Mouse (Mus musculus) G1E-ER4 (cell line): ENCODE data around the gene Gm26938. TPM values are rescaled to one million over a fixed set of nuclear protein-coding genes. Genes with fewer than 3 reads are reported as not detected.

ENCODE experiments used
- GATA1 ChIP-seq: IDR thresholded peaks from one replicate; pipeline ENCODE4 v1.8.0; 2012; ENCODE audit warnings: low read length, inconsistent platforms
- polyA plus RNA-seq: library from polyadenylated mRNA; stranded (reverse); fragments of >175 nt; gene quantifications from 2 replicates; pipeline ENCODE4 v1.2.3, GENCODE M21; 2012

Gm26938 gene
- polyA plus RNA-seq, 1 experiment: not detected

DNA sequence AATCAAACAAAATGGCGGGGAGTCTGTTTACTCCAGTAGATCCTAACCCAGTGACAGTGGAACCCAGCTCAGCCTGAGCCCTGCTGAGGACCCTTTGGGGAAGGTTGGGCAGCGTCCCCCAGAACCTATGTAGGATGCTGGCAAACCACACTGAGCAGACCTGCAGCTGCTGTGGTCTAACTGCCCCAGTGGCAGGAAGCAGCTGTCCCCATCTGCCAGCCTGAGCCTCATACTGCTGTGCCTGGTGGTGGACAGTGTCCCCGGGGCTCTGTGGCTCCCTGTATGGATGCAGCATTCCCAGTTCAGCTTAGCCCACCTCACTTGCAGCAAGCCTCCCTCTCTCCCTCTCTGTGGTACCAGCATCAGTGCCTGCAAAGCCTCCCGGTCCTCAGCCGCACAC lies 49.2 kb downstream of the Gm26938 start:
- no peak for TF ChIP-seq GATA1

DNA sequence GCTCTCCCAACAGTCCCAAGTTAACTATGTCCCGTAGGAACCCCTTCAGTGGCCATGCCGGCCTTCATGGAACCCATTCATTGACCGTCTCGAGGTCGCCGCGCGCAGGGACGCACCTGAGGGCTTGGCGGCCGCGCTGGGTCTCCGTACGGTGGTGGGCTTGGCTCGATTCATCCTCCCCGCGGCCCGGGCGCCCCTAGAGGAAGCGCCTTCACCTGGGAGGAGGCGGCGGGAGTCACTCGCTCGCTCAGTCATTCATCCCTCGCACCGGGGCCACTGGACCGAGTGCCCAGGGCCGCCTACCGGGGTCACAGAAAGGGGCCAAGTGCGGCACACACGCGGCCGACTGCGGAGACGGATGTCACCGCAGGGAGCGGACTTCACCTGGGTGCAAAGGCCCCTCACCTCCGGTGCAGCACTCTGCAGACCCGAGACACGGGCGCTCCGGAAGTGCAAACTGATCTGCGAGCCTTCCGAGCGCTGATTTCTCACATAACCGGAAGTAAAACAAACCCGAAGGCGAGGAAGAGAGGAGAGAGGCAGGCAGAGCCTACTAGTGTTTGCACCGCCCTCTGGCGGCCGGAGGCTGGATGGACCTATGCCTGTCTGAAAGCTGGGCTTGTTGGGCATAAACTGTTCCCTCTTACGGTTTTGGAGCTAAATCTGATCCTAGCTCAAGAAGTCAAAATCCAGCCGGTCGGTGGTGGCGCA lies 50.8 kb downstream of the Gm26938 start, which contains the start of gene Ints1:
Gene Ints1, minus strand, starts transcription at position 459 of the 711 bp plus-strand sequence.
- TF ChIP-seq GATA1: no peak

DNA sequence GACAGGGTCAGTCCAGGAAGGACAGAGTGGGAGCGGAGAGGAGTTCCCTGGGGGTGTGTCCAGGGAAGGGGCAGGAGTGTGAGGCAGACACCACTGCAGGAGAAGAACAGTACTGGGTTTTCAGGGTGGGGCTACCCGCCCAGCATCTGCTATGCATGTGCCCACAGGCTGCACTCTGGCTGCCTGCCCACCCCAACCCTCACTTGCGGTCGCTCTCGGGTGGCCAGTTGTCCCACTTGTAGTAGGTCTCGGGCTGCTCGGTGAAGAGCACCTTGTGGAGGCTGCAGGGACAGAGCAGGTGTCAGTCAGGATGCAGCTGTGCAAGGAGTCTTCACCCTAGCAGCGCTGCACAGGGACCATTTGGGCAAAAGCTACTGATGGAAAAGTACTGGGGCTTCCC lies 58.0 kb downstream of the Gm26938 start:
- TF ChIP-seq GATA1: no peak

DNA sequence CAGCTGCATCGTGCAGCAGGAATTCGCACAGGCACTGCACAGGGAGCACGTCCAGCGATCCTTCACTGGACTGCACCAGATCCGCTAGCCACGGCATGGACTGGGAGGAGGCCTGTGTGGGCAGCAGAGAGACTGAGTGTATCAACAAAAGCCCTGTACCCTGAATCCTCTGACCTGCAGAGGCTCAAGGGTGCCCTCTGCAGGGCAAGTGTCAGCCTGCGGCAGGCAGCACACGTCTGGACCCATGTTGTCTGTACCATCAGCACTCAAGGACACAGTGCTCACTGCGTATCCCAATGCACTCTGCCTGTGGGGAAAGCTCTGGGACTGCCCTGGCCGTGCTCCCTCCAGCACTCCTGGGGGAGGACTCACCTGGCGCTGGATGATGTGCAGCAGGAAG lies 61.9 kb downstream of the Gm26938 start:
- TF ChIP-seq GATA1: no peak

DNA sequence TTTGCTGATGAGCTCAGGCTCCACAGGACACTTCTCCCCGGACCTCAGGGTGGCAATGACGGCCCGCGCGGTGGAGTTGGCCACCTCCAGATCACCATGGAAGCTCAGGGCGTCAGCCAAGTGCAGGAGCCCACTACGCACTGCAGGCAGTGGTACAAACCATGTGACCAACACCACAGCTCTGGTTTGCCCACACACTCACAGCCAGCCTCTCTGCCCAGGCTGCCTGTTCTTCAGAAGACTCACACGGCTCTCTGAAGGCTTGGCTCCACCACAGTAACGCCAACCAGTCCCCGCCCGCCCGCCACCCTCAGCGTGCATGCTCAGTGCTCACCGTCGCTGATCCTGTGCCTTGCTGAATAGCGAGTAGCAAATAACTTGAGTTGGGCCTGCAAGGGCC lies 68.1 kb downstream of the Gm26938 start:
- no peak for TF ChIP-seq GATA1

Other genes with a start within 250 kb of the Gm26938 start
- 20.4 and 22.4 TPM in 2 replicates for gene Micall2, start 90.1 kb downstream of the Gm26938 start, polyA plus RNA-seq
- gene Ints1, start 50.7 kb downstream of the Gm26938 start, polyA plus RNA-seq: 117 and 122 TPM in 2 replicates
- 40.6 and 49.2 TPM in 2 replicates for gene Mafk, start 34.9 kb downstream of the Gm26938 start, polyA plus RNA-seq
- 3.1 and 5.0 TPM in 2 replicates for gene Tmem184a, start 6.5 kb downstream of the Gm26938 start, polyA plus RNA-seq
- 51.4 and 66.3 TPM in 2 replicates for gene Psmg3, start 478 bp upstream of the Gm26938 start, polyA plus RNA-seq
- not detected in 2 replicates for gene Elfn1, start 81.5 kb upstream of the Gm26938 start, polyA plus RNA-seq